Mouse (Mus musculus): ENCODE measurements at regions not wholly inside any gene's neighbourhood (a gene's known extent, or its start where the extent isn't known, plus 50 kb on each side); places are given as distances from the start of the nearest gene placed in this dataset.

DNA sequence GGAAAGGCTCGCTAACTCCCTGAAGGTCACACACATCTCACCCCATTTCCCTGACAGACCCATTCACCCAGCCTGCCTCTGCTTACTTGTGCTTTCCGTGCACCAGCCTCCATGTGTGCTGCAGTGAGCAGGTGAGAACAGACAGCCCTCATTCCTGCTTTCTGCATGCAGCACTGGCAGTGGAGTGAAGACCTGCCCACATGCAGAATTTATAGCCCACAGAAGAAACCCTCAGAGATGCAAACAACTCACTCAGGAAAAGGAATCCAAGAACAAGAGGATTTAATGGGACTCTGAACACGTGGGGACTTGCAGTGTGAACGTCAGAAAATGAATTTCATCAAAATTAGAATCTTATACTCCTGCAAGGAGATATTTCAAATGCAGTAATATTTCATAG is 152.2 kb upstream of the Ankrd50 start:
- Histone ChIP-seq H3K4me2 (replicated peaks; ENCODE audit: low read depth, low read length, severe bottlenecking) (no peak overlapping the region), H3K4me3 (replicated peaks; ENCODE audit: low read length) (no peak overlapping the region), H3K27ac (replicated peaks; ENCODE audit: low read depth, low read length) (no peak overlapping the region), H3K9me3 (ENCODE audit: control insufficient read depth, low read length) (no peaks in the 10 kb centered on the region), H3K27me3 (ENCODE audit: control insufficient read depth, insufficient read depth, low read length) (no peaks in the 10 kb centered on the region), H3K4me1 (ENCODE audit: control insufficient read depth, insufficient read depth, low read length) (peaks cover 14% of the 10 kb centered on the region), H3K36me3 (ENCODE audit: control insufficient read depth, insufficient read depth, low read length) (no peaks in the 10 kb centered on the region), H3K9ac (ENCODE audit: low read depth, low read length, severe bottlenecking) (no peak overlapping the region)
- WGBS = 52% methylated on average over 4 of the region's 4 CpGs
- TF ChIP-seq POLR2A (IDR thresholded peaks at IDR 0.05; ENCODE audit: borderline replicate concordance, extremely low read depth, insufficient read depth, insufficient read length) = no peak
- DNase-seq (ENCODE audit: low spot score) (no peak), ATAC-seq (ENCODE audit: low FRiP score, low read depth) (no peak)

DNA sequence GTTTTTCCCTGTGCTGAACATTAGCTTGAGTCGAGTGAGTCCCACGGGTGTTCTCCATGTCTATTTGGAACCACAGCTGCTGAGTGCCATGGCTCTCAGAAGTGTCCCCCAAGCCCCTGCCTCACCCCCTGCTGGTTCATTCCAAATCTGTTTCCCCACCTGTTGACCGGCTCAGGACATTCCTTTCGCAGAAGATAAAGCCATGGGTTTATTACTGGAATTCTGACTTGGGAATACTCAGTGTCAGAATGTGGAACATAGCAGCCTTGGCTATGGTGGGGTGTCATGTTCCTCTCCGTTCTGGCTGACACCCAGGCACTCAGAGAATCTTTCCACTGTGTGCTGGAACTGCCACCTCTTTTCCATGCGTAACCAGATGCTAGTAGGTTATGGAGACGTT is 148.7 kb upstream of the Ankrd50 start:
- WGBS = 39% methylated on average over 7 of the region's 7 CpGs
- Histone ChIP-seq H3K9me3 (ENCODE audit: control insufficient read depth, low read length) (no peaks in the 10 kb centered on the region), H3K27me3 (ENCODE audit: control insufficient read depth, insufficient read depth, low read length) (no peaks in the 10 kb centered on the region), H3K36me3 (ENCODE audit: control insufficient read depth, insufficient read depth, low read length) (no peaks in the 10 kb centered on the region), H3K9ac (ENCODE audit: low read depth, low read length, severe bottlenecking) (no peak overlapping the region), H3K27ac (replicated peaks; ENCODE audit: low read depth, low read length) (no peak overlapping the region), H3K4me1 (ENCODE audit: control insufficient read depth, insufficient read depth, low read length) (peaks cover 14% of the 10 kb centered on the region), H3K4me3 (replicated peaks; ENCODE audit: low read length) (no peak overlapping the region), H3K4me2 (replicated peaks; ENCODE audit: low read depth, low read length, severe bottlenecking) (no peak overlapping the region)
- DNase-seq (ENCODE audit: low spot score) (peak; percentile 80), ATAC-seq (ENCODE audit: low FRiP score, low read depth) (peak; percentile 95)
- no peak for TF ChIP-seq POLR2A (IDR thresholded peaks at IDR 0.05; ENCODE audit: borderline replicate concordance, extremely low read depth, insufficient read depth, insufficient read length)

DNA sequence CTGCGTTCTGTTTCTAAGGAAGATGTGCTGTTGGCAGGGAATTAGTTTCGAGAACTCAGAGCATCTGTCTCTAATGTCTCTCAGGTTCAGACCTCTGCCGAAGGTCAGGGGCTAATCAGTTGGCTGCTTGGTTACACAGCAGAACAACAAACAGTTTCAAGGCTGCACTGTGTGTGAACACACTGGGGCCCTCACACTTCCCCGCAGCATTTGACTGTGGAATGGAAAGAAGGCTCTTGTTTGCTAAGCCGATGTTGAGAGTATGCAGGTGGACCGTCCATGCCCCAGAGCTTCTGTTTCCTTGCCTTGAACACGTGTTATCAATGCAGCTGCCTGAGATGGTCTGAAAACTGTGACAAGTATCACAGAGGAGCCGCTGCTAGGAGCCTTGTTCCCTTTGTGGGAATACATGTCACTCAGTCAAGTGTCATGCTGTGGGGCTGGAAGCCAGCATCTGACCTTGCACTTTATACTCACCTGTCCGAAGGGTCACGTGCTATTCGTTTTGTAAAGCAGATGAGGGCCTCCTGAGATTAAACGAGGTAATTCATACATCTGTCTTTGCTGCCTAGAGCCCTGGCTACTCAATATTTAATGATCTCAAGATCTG is 141.0 kb upstream of the Ankrd50 start:
- Histone ChIP-seq H3K4me2 (replicated peaks; ENCODE audit: low read depth, low read length, severe bottlenecking) (no peak overlapping the region), H3K9ac (ENCODE audit: low read depth, low read length, severe bottlenecking) (no peak overlapping the region), H3K36me3 (ENCODE audit: control insufficient read depth, insufficient read depth, low read length) (no peaks in the 10 kb centered on the region), H3K9me3 (ENCODE audit: control insufficient read depth, low read length) (no peaks in the 10 kb centered on the region), H3K4me3 (replicated peaks; ENCODE audit: low read length) (no peak overlapping the region), H3K4me1 (ENCODE audit: control insufficient read depth, insufficient read depth, low read length) (no peaks in the 10 kb centered on the region), H3K27ac (replicated peaks; ENCODE audit: low read depth, low read length) (no peak overlapping the region), H3K27me3 (ENCODE audit: control insufficient read depth, insufficient read depth, low read length) (no peaks in the 10 kb centered on the region)
- ATAC-seq (ENCODE audit: low FRiP score, low read depth) (peak; percentile 47; the same call in 1 of the 2 replicates), DNase-seq (ENCODE audit: low spot score) (no peak)
- no peak for TF ChIP-seq POLR2A (IDR thresholded peaks at IDR 0.05; ENCODE audit: borderline replicate concordance, extremely low read depth, insufficient read depth, insufficient read length)
- WGBS = 70% methylated on average over 12 of the region's 12 CpGs

DNA sequence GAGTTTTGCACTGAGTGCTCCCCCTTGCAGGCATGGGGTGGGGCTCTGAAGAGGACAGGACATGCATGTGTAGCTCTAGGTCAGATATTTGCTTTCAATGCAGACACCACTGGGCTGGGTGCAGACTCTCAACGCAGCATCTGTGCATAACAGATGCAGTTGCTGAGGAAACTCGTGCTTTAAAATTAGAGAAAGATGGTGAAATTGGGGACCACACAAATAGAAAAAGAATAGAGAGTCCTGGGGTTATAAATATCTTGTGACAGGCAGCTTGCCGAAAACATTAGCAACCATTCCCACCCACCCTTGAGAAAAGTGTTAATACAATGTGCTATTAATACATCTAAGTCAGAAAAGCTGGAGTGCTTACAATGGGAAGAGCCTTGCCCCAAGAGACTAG is 133.3 kb upstream of the Ankrd50 start:
- H3K27ac ChIP-seq (replicated peaks; ENCODE audit: low read depth, low read length) = 0 out of 2 replicates have a peak overlapping the region, but pooled peaks have one; percentile 13
- no peak overlapping the region for H3K9ac ChIP-seq (ENCODE audit: low read depth, low read length, severe bottlenecking)
- H3K9me3 ChIP-seq (ENCODE audit: control insufficient read depth, low read length) = no peaks in the 10 kb centered on the region
- H3K4me3 ChIP-seq (replicated peaks; ENCODE audit: low read length) = no peak overlapping the region
- TF ChIP-seq POLR2A (IDR thresholded peaks at IDR 0.05; ENCODE audit: borderline replicate concordance, extremely low read depth, insufficient read depth, insufficient read length) = no peak
- ATAC-seq (ENCODE audit: low FRiP score, low read depth) = no peak; the same call in 1 of the 2 replicates
- H3K4me2 ChIP-seq (replicated peaks; ENCODE audit: low read depth, low read length, severe bottlenecking) = no peak overlapping the region
- H3K27me3 ChIP-seq (ENCODE audit: control insufficient read depth, insufficient read depth, low read length) = no peaks in the 10 kb centered on the region
- H3K36me3 ChIP-seq (ENCODE audit: control insufficient read depth, insufficient read depth, low read length) = no peaks in the 10 kb centered on the region
- no peak for DNase-seq (ENCODE audit: low spot score)
- peaks cover 5% of the 10 kb centered on the region for H3K4me1 ChIP-seq (ENCODE audit: control insufficient read depth, insufficient read depth, low read length)
- WGBS = 33% methylated on average over 3 of the region's 3 CpGs

DNA sequence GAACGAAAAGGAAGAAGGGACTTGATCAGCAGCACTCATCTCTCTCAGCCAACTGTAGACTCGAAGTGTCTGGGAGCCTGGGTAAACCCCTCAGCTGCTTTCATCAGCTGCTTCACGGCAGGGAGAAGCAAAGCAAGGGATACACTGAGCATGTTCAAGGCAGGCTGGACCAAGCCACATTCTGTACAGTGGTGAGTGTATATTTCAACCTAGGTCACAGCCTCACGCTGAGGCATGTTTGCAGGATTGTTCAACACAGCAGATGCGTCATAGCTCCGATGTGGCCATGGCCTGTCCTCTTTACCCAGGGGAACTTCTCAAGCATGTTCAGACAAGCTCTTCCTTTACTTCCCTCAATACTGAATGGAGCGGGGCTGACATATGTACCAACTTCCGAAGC is 132.6 kb upstream of the Ankrd50 start:
- Histone ChIP-seq H3K4me3 (replicated peaks; ENCODE audit: low read length) (no peak overlapping the region), H3K9ac (ENCODE audit: low read depth, low read length, severe bottlenecking) (no peak overlapping the region), H3K27me3 (ENCODE audit: control insufficient read depth, insufficient read depth, low read length) (no peaks in the 10 kb centered on the region), H3K9me3 (ENCODE audit: control insufficient read depth, low read length) (no peaks in the 10 kb centered on the region), H3K4me2 (replicated peaks; ENCODE audit: low read depth, low read length, severe bottlenecking) (no peak overlapping the region), H3K4me1 (ENCODE audit: control insufficient read depth, insufficient read depth, low read length) (peaks cover 5% of the 10 kb centered on the region), H3K36me3 (ENCODE audit: control insufficient read depth, insufficient read depth, low read length) (no peaks in the 10 kb centered on the region), H3K27ac (replicated peaks; ENCODE audit: low read depth, low read length) (no peak overlapping the region)
- TF ChIP-seq POLR2A (IDR thresholded peaks at IDR 0.05; ENCODE audit: borderline replicate concordance, extremely low read depth, insufficient read depth, insufficient read length) = no peak
- no peak for ATAC-seq (ENCODE audit: low FRiP score, low read depth)
- WGBS = 76% methylated on average over 8 of the region's 8 CpGs
- DNase-seq (ENCODE audit: low spot score) = no peak

All from limb, embryonic 14.5 days (tissue).